Mouse (Mus musculus) CD4-positive, CD25-positive, alpha-beta regulatory T cell, adult 2 months (primary cell): ENCODE measurements around the gene Capza1.
A peak's percentile ranks its signal among the peaks of the same experiment; 100 is the strongest.
"Not testable (repeated sequence)": the region's sequence is repeated elsewhere in the genome, so short reads cannot be mapped to it uniquely, and the experiment has no call there.

Experiments used
- DNase-seq: peaks from one replicate; pipeline ENCODE4 v3.0.0-alpha.2; 2012; ENCODE audit warnings: low read depth, low spot score

Capza1 gene

DNA sequence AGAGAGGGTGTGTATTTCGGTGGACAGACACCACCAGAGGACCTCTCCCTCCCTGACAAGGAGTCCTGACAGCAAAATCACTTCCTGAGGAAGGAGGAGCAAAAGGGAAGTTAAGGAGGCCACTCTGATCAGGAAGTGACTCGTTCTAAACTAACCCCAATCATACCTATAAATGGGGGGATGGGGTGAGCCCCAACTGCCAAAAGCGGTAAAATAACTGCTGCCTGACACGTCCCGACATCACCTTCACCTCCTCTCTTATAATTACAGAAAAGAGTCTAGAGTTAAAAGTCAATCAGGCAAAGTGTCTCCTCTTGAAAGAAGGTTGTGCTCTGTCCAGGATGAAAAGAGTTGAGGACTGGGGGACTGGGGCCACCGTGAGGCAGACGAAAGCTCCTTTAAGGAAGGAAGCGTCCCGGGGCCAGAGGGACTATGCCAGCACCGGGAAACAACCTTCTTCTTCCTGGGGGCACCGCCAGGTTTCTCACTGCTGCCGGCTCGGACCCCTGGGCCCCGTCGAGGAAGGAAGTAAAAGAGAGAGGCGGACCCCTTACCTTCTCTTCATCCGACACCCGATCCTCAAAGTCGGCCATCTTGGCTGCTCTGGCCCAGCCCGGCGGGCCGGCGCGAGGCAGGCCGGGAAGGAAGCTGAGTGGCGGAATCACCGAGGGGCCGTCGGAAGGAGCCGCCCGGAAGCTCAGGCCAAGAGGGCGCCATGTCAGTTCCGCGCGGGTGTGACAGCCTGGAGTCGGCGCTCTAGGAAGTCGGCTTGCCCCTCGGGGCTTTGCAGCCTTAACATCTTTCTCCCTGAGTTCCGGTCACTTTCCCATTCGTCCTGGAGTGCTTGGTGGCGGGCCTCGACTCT is at the start of gene Capza1, which contains the start of gene St7l:
Gene Capza1 (minus strand): TSS at position 720 of the 865 bp plus-strand sequence.
Gene St7l (plus strand): TSS at position 220 of the 865 bp plus-strand sequence.
- DNase-seq, result peak; percentile 91

DNA sequence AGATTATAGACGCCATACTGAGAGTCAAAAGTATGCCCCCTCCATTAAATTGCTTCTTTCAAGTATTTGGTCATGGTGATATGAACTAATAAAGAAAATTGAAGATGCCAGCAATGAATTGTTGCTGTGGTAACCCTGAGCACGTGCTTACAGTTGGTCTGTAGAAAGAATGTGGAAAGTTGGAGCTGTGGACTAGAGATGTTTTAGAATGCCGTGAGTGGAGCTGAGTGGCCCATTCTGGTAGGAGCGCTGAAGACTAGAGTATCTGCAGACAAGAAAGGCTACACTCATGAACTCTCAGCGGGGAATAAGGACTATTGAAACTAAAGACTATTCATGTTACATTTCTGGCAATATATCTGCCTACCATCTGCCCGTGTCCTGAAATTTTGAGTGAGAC is 44.9 kb upstream of the Capza1 start:
- DNase-seq, result no peak

DNA sequence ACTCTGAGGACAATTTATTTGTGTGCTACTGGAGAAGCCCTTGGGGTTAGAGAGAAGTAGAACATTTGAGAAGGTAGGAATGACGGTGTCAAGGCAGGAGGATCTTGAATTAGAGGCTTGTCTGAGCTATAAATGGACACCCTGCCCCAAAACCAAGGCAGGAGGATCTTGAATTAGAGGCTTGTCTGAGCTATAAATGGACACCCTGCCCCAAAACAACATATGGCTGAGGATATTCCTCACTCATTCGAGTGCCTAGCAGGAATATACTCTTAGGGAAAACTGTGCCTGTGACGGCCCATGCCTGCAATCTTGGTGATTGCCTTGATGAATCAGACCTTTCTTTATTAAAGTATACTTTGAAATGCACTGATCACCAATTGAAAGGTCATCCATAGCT is 41.7 kb upstream of the Capza1 start:
- DNase-seq, result no peak

DNA sequence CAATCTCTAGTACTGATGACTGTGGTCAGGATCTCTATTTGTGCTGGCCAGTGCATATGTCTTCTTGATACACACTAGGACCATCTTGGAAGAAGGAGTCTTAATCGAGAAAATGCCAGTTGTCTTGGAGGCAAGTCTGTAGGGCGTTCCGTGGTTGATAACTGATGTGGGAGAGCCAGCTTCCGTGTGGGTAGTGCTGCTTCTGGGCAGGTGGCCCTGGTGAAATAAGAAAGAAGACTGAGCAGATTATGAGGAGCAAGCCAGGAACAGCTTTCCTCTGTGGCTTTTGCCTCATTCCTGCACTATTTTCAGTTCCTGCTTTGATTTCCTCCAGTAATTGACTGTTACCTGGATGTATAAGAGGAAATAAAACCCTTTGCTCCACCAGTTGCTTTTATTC is 41.1 kb upstream of the Capza1 start:
- no peak for DNase-seq

DNA sequence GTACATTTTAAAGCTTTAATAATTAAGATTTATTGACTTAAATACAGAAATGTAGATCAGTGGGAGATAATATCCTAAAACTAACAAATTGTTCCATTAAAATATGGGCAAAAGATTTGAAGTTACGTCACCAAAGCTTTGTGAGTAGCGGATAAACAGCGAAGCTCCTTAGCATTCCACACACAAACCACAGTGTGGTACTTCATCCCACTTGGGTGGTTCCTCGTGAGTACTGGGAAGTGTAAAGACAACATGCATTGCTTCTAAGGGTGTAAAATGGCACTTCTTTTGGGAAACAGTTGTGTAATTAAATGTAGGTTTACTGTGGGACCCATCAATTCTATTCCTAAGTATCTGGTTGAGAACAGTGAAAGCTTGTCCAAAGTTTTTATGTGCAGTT is 36.8 kb upstream of the Capza1 start:
- no peak for DNase-seq

DNA sequence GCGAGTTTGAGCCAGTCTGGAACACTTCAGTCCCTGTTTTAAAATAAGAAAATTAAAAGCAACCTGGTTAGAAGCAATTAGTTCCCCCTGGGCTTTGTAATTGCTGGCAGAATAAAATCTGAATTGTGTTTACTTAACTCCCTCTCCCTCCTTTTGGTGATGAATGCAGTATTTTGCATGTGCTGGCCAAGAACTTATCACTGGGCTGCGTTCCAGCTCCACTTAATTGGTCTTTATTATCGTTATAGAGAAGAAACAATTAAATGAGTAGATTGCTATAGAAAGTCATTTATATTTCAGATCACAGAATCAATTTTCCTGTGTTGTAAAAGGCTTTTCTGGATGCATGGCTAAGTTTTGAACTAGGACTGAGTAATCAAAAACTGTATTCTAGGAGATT is 31.8 kb upstream of the Capza1 start:
- no peak for DNase-seq

DNA sequence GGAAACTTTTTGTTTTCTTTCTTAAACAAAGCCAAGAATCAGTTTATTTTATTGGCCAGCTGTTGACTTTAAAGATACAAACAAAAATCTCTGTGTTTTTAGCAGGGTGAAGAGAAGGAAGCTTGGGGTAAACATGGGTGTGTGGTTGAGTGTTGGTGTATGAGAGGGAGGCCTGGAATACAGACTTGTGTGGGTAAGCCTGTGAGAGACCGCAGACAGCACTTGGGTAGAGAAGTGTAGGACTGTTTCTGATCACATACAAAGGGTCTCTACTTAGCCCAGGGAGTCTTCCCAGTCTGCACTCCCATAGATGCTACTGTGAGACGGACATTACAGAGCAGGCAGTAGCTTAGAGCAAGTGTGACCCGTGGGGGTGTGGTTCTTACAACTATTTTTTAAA is 24.3 kb upstream of the Capza1 start:
- no peak for DNase-seq

DNA sequence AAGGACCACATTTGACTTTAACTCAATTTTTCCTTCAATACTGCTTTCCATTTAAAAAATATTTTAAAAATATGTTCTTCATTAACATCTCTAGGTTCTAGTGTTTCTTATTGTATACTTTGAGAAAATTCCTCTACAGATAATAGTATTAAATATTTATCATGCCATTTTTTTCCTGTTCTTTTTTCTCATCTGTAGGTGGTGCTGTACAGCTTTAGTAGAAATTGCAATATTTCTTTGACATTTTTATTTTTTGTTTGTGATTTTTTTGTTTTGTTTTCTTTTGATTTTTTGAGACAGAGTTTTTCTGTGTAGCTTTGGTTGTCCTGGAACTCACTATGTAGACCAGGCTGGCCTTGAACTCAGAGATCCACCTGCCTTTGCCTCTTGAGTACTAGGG is 5.3 kb upstream of the Capza1 start:
- DNase-seq, result no peak

DNA sequence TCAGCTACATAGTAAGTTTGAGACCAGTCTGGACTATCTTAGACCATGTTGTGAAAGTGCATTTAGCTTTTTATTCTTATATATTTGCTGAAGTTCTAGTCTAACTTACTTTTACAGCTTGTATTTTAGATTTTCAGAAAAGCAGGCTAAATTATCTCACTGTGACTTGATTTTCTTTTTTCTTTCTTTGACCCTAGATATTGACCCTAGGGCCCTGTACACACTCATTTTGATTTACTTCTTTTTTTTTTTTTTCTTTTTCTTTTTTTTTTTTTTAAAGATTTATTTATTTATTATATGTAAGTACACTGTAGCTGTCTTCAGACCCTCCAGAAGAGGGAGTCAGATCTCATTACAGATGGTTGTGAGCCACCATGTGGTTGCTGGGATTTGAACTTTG is 2.4 kb upstream of the Capza1 start:
- not testable (repeated sequence) for DNase-seq

DNA sequence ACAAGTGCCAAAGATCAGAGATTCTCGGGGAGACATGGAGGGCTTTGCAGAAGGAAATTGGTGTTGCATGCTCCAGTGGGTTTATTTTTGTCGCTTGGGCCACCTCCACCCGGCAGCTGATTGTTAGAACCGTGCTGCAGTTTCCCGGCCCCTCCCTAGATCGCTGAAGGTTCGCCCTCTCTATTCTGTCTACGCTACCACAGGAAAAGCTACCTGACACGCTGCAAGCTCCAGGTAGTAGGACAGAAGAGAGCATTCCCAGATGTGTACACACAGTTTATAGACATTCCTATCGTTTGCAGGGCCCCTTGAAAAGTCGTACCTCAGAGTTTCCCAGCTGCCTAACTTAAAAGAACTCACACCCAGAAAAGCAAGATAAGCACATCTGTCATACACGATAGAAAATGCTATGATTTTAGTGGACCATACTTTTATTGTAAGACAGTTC is 1.1 kb upstream of the Capza1 start:
- DNase-seq, result peak; percentile 57

DNA sequence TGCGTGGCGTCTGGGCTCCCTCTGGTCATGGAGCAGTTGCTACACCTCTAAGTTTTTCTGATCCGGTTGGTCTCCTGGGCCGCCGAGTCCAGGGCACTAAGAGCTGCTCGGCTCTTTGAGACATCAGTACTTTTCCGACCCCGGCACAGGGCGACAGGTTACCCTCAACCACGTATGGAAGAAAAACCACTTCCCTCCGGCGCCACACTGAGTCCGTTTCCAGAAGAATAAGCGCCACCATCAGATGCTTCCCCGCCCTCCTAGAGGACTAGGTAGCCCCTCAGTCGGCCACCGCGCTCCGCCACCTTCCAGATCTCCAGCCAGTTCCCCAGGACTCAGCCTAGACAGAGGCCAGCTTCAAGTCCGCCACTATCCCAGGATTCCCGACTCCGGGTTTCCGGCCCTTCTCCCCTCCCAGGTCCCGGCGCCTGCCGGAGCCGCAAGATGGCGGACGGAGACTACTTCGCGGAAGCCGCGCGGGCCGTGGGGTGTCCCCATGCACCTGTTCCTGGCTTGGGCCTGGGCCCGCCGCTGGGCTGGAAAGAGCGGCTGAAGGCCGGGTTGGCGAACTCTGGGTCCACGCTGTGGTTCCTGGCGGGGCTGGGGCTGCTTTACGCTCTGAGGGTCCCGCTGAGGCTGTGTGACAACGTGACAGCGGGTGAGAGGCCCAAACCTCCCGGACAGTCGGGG is 491 bp upstream of the Capza1 start:
- peak; percentile 86 for DNase-seq

DNA sequence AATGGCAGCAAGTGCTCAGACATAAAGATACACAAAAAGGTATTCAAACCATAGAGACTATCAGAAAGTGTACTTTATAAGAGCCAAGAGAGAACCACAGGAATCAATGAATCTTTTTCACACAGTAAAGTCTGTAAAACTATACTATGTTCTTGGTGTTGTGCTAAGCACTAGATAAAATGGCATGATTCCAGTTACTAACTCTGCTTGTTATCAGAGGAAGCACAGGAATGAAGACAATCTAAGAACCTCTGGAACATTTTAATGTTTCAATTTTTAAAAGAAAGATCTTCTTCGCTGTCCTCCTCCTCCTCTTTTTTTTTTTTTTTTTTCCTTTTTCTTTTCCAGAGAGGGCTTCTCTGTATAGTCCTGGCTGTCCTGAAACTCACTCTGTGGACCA is 5.7 kb downstream of the Capza1 start:
- DNase-seq, result no peak

DNA sequence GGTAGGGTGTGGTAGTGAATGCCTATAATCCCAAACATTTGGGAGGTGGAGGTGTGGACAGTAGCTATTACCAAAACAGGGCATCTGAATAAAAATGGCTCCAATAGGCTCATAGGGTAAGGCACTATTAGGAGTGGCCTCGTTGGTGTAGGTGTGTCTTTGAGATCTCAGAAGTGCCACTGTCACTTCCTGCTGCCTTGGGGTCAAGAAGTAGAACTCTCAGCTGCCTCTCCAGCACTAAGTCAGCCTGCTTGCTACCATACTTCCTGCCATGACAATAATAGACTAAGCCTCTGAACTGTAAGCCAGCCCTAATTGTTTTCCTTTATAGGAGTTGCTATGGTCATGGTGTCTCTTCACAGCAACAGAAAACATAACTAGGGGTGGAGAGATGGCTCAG is 8.2 kb downstream of the Capza1 start:
- peak; percentile 50 for DNase-seq

DNA sequence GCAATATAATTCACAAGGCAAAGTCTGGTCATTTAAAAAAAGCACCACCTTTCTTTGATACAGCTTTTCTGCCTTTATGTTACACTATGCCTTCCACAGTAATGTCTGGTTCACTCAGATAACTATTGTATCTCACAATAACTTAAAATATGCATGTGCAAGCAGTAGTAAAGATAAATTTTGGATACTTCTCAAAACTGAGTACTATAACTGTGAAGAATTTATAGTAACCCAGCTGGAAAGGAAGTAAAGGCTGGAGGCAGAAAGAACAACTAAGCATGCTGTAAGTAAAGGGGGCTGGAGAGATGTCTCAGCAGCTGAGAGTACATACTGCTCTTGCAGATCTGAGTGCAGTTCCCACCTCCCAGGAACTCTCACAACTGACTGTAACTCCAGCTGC is 9.4 kb downstream of the Capza1 start:
- DNase-seq, result no peak

DNA sequence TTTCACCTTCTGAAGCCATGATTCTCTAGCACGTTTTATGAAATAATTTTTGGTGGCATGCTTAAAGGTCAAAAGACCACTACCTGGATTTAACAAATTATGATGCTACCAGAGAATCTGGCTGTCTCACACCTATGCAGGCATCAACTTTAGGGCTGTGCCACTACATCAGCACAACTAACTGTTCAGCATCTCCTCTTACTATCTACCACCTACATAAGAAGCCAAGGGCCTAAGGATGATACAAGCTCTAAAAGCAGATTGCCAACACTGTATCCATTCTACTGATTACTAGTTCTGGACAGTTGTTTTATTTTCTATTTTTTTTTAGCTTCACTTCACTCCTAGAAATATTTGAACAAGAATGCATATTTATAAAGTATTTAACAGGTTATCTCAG is 9.8 kb downstream of the Capza1 start:
- DNase-seq, result no peak

DNA sequence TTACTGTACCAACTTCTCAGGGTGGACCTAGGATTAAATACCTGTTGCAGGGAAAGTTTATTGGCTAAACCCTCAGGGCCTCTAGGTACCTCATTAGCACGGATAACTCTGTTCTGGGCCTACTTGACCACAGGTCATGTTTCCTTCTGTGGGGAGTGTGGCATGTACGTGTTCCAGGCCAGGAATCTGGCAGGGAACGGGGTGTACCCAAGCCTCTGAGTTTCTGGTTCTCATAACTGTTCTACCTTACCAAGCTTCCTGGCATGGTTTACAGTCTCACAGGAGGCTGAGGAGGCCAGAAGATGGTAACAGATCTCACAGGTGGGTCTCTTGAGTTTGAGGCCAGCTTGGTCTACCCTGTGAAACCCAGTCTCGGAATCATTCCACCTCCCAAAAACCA is 17.7 kb downstream of the Capza1 start:
- DNase-seq, result no peak

DNA sequence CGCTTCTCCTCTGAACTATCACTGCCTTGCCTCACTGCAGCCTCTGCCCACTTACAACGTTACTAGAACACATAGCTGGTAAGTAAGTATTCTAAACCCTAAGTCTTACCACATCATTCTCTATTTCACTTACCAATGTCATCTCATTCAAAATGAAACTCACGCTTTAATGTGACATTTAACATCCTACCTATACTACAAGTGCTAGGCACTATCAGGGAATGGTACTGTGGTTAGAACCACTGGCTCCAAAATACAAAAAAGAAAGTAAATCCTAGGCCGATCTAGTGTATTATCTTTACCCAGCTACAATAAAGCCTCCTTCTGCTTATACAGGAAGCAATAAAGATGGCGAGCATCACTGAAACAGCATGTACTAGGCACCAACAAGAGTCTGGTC is 23.3 kb downstream of the Capza1 start:
- no peak for DNase-seq

DNA sequence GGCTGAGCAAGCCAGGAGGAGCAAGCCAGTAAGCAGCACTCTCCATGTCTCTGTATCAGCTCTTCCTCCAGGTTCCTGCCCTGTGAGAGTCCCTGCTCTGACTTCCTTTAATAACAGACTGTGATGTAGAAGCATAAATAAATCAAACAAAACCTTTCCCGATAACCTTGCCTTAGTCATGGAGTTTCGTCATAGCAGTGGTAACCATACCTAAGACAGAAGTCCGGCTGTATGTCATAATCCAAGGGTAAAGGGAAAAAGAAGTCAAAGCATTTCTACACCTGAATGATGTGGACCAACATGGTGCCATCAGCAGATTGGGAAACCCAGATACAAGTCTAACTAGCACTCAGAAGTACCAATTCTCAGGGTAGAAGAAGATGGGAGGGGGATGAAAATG is 28.5 kb downstream of the Capza1 start:
- no peak for DNase-seq

DNA sequence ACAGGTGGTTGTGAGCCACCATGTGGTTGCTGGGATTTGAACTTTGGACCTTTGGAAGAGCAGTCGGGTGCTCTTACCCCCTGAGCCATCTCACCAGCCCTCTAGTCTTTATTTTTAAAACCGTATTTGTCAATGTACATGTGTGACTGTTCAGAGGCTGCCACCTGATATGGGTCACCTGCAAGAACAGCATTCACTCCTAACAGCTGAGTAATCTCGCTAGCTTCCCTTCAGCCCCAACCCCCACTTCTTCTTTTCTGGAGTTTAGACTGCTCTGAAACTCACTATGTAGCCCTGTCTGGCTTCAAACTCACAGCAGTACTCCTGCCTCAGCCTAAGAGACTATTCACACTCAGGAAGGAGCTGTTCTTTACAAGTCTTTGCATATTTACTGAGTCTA is 41.9 kb downstream of the Capza1 start:
- DNase-seq, result no peak

DNA sequence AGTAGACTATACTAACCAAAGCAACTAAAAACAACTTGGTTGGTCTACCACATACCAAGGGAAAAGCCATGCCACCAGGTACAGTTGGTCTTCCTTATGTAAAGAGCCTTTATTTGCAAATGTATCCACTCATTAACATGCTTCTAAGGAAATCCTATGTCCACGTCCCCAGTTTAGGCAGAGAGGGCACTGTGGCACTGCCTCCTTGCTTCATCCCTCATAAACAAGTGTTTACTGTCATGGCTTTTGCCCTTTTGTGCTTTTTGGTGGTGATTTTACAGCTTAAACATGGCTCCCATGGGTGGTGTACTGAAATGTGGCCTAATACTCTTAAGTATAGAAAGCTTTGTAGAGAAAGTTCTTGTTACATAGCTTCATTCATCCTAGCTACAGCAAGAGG is 43.9 kb downstream of the Capza1 start:
- no peak for DNase-seq

DNA sequence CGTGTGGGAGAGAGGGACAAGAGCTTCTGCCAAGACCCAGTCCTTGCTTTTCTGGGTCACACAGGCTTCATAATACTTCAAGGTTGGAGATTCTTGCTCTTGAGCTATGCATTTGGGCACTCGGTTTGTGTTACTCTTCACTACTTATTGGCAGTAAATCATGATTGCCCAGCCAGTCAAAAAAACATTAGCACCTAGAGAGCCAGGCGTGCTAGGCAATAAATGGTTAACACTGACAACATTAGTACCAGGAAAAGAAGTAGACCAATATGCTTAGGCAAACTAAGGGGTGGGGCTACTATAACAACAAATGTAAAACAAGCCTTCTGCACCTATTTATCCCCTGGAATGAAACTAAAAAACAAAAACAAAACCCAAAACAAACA is 45.6 kb downstream of the Capza1 start:
- peak; percentile 31 for DNase-seq

DNA sequence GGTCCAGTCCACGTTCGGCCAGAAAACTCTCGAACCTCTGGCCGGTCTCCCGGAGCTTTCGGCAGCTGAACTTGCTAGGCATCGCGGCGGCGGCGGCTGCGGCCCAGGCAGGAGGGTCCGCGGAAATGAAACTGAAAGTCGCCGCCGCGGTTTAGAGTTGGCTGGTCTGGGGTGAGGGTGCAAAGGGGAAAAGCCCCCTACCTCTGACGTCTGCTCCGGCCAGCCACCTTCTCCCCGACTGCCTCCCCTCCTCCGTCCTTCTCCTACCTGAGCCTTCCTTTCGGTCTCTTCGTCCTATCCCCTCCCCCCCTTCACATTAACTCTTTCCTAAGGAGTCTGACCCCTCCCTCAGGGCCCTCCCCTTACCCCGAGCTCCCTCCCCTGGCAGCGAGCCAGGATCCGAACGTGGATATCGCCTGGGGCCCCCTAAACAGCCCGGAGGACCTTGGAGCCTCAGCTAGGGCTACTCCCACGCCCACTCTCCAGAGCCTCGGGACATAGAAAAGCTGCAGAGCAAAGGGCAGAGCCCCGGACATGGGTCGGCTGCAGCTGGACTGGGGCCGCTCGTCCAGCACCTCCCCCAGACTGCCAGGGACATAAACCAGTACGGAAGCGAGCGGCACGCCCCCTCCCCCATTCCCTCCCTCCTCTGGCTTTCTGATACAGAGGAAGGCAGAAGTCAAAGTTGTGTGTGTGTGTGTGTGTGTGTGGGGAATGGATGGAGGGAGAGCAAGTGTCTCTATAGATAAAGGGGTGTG is 46.1 kb downstream of the Capza1 start, which contains the start of gene Mov10:
Gene Mov10 (minus strand): TSS at position 573 of the 758 bp plus-strand sequence.
- peak; percentile 79 for DNase-seq
